ENCODE assay signal across 8 mouse cellular contexts in the genomic region with DNA sequence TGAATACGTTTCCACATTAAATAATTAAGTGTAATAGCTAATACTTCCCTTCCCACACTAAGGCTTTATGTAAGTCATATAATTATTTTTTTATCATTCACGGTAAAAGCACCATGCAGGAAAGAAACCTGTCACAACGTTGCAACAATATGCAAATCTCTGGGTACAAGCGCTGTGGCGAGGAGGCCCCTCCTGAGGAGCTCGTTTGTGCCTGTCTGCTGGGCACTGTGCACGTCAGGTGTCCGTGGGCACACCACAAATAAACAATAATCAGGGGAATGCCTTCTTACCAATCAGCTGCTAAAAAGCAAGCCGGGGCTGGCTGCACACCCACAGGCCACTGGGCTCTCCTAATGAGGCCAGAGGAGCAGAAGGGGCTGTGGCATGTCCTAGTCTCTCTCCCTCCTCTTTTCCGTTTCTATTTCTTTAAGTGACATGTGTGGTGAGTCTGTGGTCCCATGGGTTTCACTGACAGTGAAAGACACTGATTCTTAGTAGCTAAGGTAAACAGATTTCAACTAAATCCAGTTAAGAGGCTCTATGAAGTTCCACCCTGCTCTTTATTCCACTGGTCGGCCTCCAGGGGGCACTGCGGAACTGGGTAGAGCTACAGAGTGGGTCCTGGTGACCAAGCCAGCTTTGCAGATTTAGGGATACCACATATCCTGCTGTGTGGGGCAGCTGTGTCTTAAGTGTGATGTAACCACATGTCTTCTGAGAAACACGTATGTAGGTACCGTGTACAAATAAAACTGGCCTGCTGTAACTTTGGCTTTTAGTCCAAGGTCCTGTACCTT.
A peak's percentile ranks its signal among the peaks of the same experiment; 100 is the strongest.
DNase-seq lines count a peak whose midpoint lies in the region; ATAC-seq and TF ChIP-seq lines count a peak whose summit lies in the region.

No protein-coding gene starts in this region.

- peak; percentile 53; the same call in 1 of the 2 replicates for ATAC-seq in intestine, embryonic 14.5 days (replicated peaks; ENCODE audit: low FRiP score, low TSS enrichment, low read depth)
- ATAC-seq in intestine, embryonic 15.5 days, result no peak
- peak; percentile 89 for ATAC-seq in frontal cortex, adult (ENCODE audit: low TSS enrichment)
- ATAC-seq in limb, embryonic 11.5 days (ENCODE audit: insufficient number of reproducible peaks, low FRiP score, low TSS enrichment, low read depth), result no peak
- ATAC-seq in midbrain, postnatal 0 days (ENCODE audit: low FRiP score), result peak; percentile 68
- ATAC-seq in stomach, embryonic 15.5 days (ENCODE audit: insufficient read depth, low FRiP score, low read depth), result 0 out of 2 replicates have a peak, but pooled peaks have one; percentile 39

- no peak overlapping the region for H3K27ac ChIP-seq in intestine, embryonic 14.5 days (ENCODE audit: low read depth)
- no peak overlapping the region for H3K27ac ChIP-seq in intestine, embryonic 15.5 days
- H3K27ac ChIP-seq in limb, embryonic 11.5 days (replicated peaks; ENCODE audit: low read depth, low read length), result no peak overlapping the region
- no peak overlapping the region for H3K27ac ChIP-seq in midbrain, postnatal 0 days (ENCODE audit: low read depth, low read length)
- no peak overlapping the region for H3K27ac ChIP-seq in stomach, embryonic 15.5 days

- no peak overlapping the region for H3K4me2 ChIP-seq in intestine, embryonic 14.5 days (ENCODE audit: low read length)
- no peak overlapping the region for H3K4me2 ChIP-seq in intestine, embryonic 15.5 days (replicated peaks)
- no peak overlapping the region for H3K4me2 ChIP-seq in limb, embryonic 11.5 days (ENCODE audit: low read depth, severe bottlenecking)
- H3K4me2 ChIP-seq in midbrain, postnatal 0 days (ENCODE audit: low read depth, low read length, poor library complexity, severe bottlenecking), result no peak overlapping the region
- H3K4me2 ChIP-seq in stomach, embryonic 15.5 days, result no peak overlapping the region

- WGBS in intestine, embryonic 14.5 days, result 63% methylated on average over 14 of the region's 14 CpGs
- 53% methylated on average over 14 of the region's 14 CpGs for WGBS in intestine, embryonic 15.5 days
- 59% methylated on average over 14 of the region's 14 CpGs for WGBS in limb, embryonic 11.5 days
- WGBS in midbrain, postnatal 0 days, result 41% methylated on average over 14 of the region's 14 CpGs
- WGBS in stomach, embryonic 15.5 days, result 52% methylated on average over 14 of the region's 14 CpGs

- H3K27me3 ChIP-seq in intestine, embryonic 14.5 days (replicated peaks; ENCODE audit: control insufficient read depth, insufficient read depth, low read length), result no peaks in the 10 kb centered on the region
- H3K27me3 ChIP-seq in intestine, embryonic 15.5 days (replicated peaks), result no peaks in the 10 kb centered on the region
- H3K27me3 ChIP-seq in limb, embryonic 11.5 days (ENCODE audit: control insufficient read depth, insufficient read depth, low read length), result no peaks in the 10 kb centered on the region
- H3K27me3 ChIP-seq in midbrain, postnatal 0 days (ENCODE audit: insufficient read depth, low read length), result no peaks in the 10 kb centered on the region
- H3K27me3 ChIP-seq in stomach, embryonic 15.5 days (replicated peaks), result no peaks in the 10 kb centered on the region

- TF ChIP-seq CTCF in midbrain, postnatal 0 days (IDR thresholded peaks at IDR 0.05), result peak; percentile 87

- 0 out of 2 replicates have a peak, but pooled peaks cover 2% of the 10 kb centered on the region for H3K36me3 ChIP-seq in intestine, embryonic 14.5 days (ENCODE audit: control insufficient read depth, insufficient read depth, low read length)
- no peaks in the 10 kb centered on the region for H3K36me3 ChIP-seq in intestine, embryonic 15.5 days
- H3K36me3 ChIP-seq in limb, embryonic 11.5 days (ENCODE audit: control insufficient read depth, insufficient read depth, low read length), result no peaks in the 10 kb centered on the region; the same call in 1 of the 2 replicates
- H3K36me3 ChIP-seq in midbrain, postnatal 0 days (ENCODE audit: insufficient read depth, low read length), result peaks cover 31% of the 10 kb centered on the region
- no peaks in the 10 kb centered on the region for H3K36me3 ChIP-seq in stomach, embryonic 15.5 days

- DNase-seq in intestine, embryonic 14.5 days (ENCODE audit: low spot score), result peak; percentile 88
- peak; percentile 82 for DNase-seq in cerebellum, adult 8-10 months
- DNase-seq in induced T-regulatory cell, adult 2 months (ENCODE audit: low read depth), result peak; percentile 42
- DNase-seq in limb, embryonic 11.5 days (ENCODE audit: low spot score), result peak; percentile 87
- peak; percentile 89 for DNase-seq in midbrain, postnatal 0 days (ENCODE audit: low spot score)

- no peaks in the 10 kb centered on the region for H3K9me3 ChIP-seq in intestine, embryonic 14.5 days (ENCODE audit: control insufficient read depth, low read length)
- no peaks in the 10 kb centered on the region for H3K9me3 ChIP-seq in intestine, embryonic 15.5 days
- H3K9me3 ChIP-seq in limb, embryonic 11.5 days (ENCODE audit: control insufficient read depth, low read length), result no peaks in the 10 kb centered on the region
- H3K9me3 ChIP-seq in midbrain, postnatal 0 days (ENCODE audit: low read length), result no peaks in the 10 kb centered on the region
- no peaks in the 10 kb centered on the region for H3K9me3 ChIP-seq in stomach, embryonic 15.5 days

- no peak overlapping the region for H3K9ac ChIP-seq in intestine, embryonic 14.5 days (ENCODE audit: low read length)
- H3K9ac ChIP-seq in intestine, embryonic 15.5 days, result no peak overlapping the region
- no peak overlapping the region for H3K9ac ChIP-seq in limb, embryonic 11.5 days (ENCODE audit: low read length)
- no peak overlapping the region for H3K9ac ChIP-seq in midbrain, postnatal 0 days (replicated peaks; ENCODE audit: low read length, poor library complexity, severe bottlenecking)
- no peak overlapping the region for H3K9ac ChIP-seq in stomach, embryonic 15.5 days

- no peak overlapping the region for H3K4me3 ChIP-seq in intestine, embryonic 14.5 days (ENCODE audit: low read depth, low read length)
- H3K4me3 ChIP-seq in intestine, embryonic 15.5 days (replicated peaks), result no peak overlapping the region
- H3K4me3 ChIP-seq in limb, embryonic 11.5 days (ENCODE audit: low read depth, low read length), result no peak overlapping the region
- no peak overlapping the region for H3K4me3 ChIP-seq in midbrain, postnatal 0 days (ENCODE audit: low read depth, low read length)
- H3K4me3 ChIP-seq in stomach, embryonic 15.5 days (replicated peaks), result no peak overlapping the region

- no peaks in the 10 kb centered on the region for H3K4me1 ChIP-seq in intestine, embryonic 14.5 days (replicated peaks; ENCODE audit: control insufficient read depth, insufficient read depth, low read length)
- H3K4me1 ChIP-seq in intestine, embryonic 15.5 days (replicated peaks), result no peaks in the 10 kb centered on the region
- H3K4me1 ChIP-seq in limb, embryonic 11.5 days (ENCODE audit: control insufficient read depth, insufficient read depth, low read length), result no peaks in the 10 kb centered on the region
- no peaks in the 10 kb centered on the region for H3K4me1 ChIP-seq in midbrain, postnatal 0 days (ENCODE audit: insufficient read depth, low read length)
- H3K4me1 ChIP-seq in stomach, embryonic 15.5 days, result no peaks in the 10 kb centered on the region

Comparison
In these comparisons a context has a peak if more than half of its experiments do, and no peak if none do; other contexts are left out.
1. ATAC-seq: peak in intestine, embryonic 14.5 days (single experiment), frontal cortex, adult (single experiment), midbrain, postnatal 0 days (single experiment) and stomach, embryonic 15.5 days (single experiment); none in intestine, embryonic 15.5 days (single experiment) and limb, embryonic 11.5 days (single experiment).
2. Peak in every context shown above with its lines, with median percentiles within 50 percentile points of each other: DNase-seq.